In genomic region chr2:69043431-69044118, GRCm38 (mm10) we compare ENCODE assay signal across 8 mouse cellular contexts.
A peak's percentile ranks its signal among the peaks of the same experiment; 100 is the strongest.
DNase-seq lines count a peak whose midpoint lies in the region; ATAC-seq and TF ChIP-seq lines count a peak whose summit lies in the region.

No protein-coding gene starts in this region.

- WGBS in forebrain, embryonic 14.5 days: 78% methylated on average over 4 of the region's 4 CpGs
- 71% methylated on average over 4 of the region's 4 CpGs for WGBS in intestine, postnatal 0 days
- 58% methylated on average over 4 of the region's 4 CpGs for WGBS in liver, embryonic 14.5 days (ENCODE audit: insufficient replicate concordance)

- no peaks in the 10 kb centered on the region for H3K36me3 ChIP-seq in E14TG2a.4 (ENCODE audit: insufficient read depth, low read length)
- H3K36me3 ChIP-seq in forebrain, embryonic 14.5 days (ENCODE audit: control insufficient read depth, insufficient read depth, low read length): no peaks in the 10 kb centered on the region
- H3K36me3 ChIP-seq in intestine, postnatal 0 days (ENCODE audit: control insufficient read depth, insufficient read depth): no peaks in the 10 kb centered on the region
- H3K36me3 ChIP-seq in liver, embryonic 14.5 days (replicated peaks; ENCODE audit: control insufficient read depth, insufficient read depth, low read depth): no peaks in the 10 kb centered on the region

- H3K4me2 ChIP-seq in forebrain, embryonic 14.5 days (ENCODE audit: low read length): no peak overlapping the region
- H3K4me2 ChIP-seq in intestine, postnatal 0 days (replicated peaks; ENCODE audit: low read depth): no peak overlapping the region
- H3K4me2 ChIP-seq in liver, embryonic 14.5 days (ENCODE audit: low read depth): no peak overlapping the region

- peak; percentile 60 for ATAC-seq in forebrain, embryonic 14.5 days
- ATAC-seq in intestine, postnatal 0 days: peak; percentile 21; the same call in 1 of the 2 replicates
- ATAC-seq in liver, embryonic 14.5 days (ENCODE audit: insufficient read depth): no peak

- no peak for TF ChIP-seq EP300 in liver, embryonic 14.5 days (IDR thresholded peaks at IDR 0.05; ENCODE audit: low read depth)

- H3K9me3 ChIP-seq in E14TG2a.4 (ENCODE audit: low read length): peaks cover 10% of the 10 kb centered on the region
- no peaks in the 10 kb centered on the region for H3K9me3 ChIP-seq in forebrain, embryonic 14.5 days (replicated peaks; ENCODE audit: control insufficient read depth, low read length)
- no peaks in the 10 kb centered on the region for H3K9me3 ChIP-seq in intestine, postnatal 0 days (ENCODE audit: control insufficient read depth)
- no peaks in the 10 kb centered on the region for H3K9me3 ChIP-seq in liver, embryonic 14.5 days (ENCODE audit: control insufficient read depth, low read length)

- DNase-seq in 416B (ENCODE audit: low read depth): peak; percentile 91
- peak; percentile 17 for DNase-seq in c-Kit-positive CD71-positive TER-119-positive erythroid progenitor cells, embryonic 14.5 days (ENCODE audit: low spot score)
- peak; percentile 70 for DNase-seq in forebrain, embryonic 14.5 days (ENCODE audit: low spot score)
- peak in 2 of 3 experiments; percentile 13 to 22 for DNase-seq in liver, embryonic 14.5 days (ENCODE audit: low read depth in 3 of 3, low spot score in 3 of 3)
- DNase-seq in neural tube, embryonic 10.5 days (ENCODE audit: extremely low spot score, low spot score): peak; percentile 52
- DNase-seq in frontal cortex, postnatal 25 days (ENCODE audit: low spot score in 2 of 2): no peak

- TF ChIP-seq CTCF in E14TG2a.4 (conservative IDR thresholded peaks at IDR 0.05; ENCODE audit: low read length): peak; percentile 48
- peak; percentile 93 for TF ChIP-seq CTCF in intestine, postnatal 0 days (IDR thresholded peaks at IDR 0.05; ENCODE audit: low read depth)
- TF ChIP-seq CTCF in liver, embryonic 14.5 days (IDR thresholded peaks at IDR 0.05; ENCODE audit: low read depth): peak; percentile 74

- H3K27ac ChIP-seq in forebrain, embryonic 14.5 days (ENCODE audit: low read depth, low read length): no peak overlapping the region
- no peak overlapping the region for H3K27ac ChIP-seq in intestine, postnatal 0 days (ENCODE audit: low read depth, low read length)
- no peak overlapping the region for H3K27ac ChIP-seq in liver, embryonic 14.5 days

- H3K27me3 ChIP-seq in E14TG2a.4 (ENCODE audit: insufficient read depth, low read length): no peaks in the 10 kb centered on the region
- no peaks in the 10 kb centered on the region for H3K27me3 ChIP-seq in forebrain, embryonic 14.5 days (replicated peaks; ENCODE audit: control insufficient read depth, insufficient read depth, low read length)
- H3K27me3 ChIP-seq in intestine, postnatal 0 days (replicated peaks; ENCODE audit: control insufficient read depth, insufficient read depth, low read length): no peaks in the 10 kb centered on the region
- no peaks in the 10 kb centered on the region for H3K27me3 ChIP-seq in liver, embryonic 14.5 days (ENCODE audit: control insufficient read depth, insufficient read depth, low read length)

- no peak overlapping the region for H3K4me3 ChIP-seq in E14TG2a.4 (replicated peaks; ENCODE audit: low read length)
- no peak overlapping the region for H3K4me3 ChIP-seq in forebrain, embryonic 14.5 days (ENCODE audit: low read depth, low read length)
- no peak overlapping the region for H3K4me3 ChIP-seq in intestine, postnatal 0 days (ENCODE audit: low read depth, low read length)
- H3K4me3 ChIP-seq in liver, embryonic 14.5 days (ENCODE audit: insufficient read depth in 1 of 2, low read depth in 2 of 2, low read length in 2 of 2): no peak overlapping the region

- peaks cover 45% of the 10 kb centered on the region for H3K4me1 ChIP-seq in E14TG2a.4 (replicated peaks; ENCODE audit: low read depth, low read length)
- H3K4me1 ChIP-seq in forebrain, embryonic 14.5 days (ENCODE audit: control insufficient read depth, insufficient read depth, low read length): 0 out of 2 replicates have a peak, but pooled peaks cover 2% of the 10 kb centered on the region
- no peaks in the 10 kb centered on the region for H3K4me1 ChIP-seq in intestine, postnatal 0 days (replicated peaks; ENCODE audit: control insufficient read depth, insufficient read depth, low read length)
- H3K4me1 ChIP-seq in liver, embryonic 14.5 days (replicated peaks; ENCODE audit: control insufficient read depth in 2 of 2, insufficient read depth in 2 of 2, low read length in 1 of 2): no peaks in the 10 kb centered on the region

- H3K9ac ChIP-seq in forebrain, embryonic 14.5 days (ENCODE audit: low read length): no peak overlapping the region
- H3K9ac ChIP-seq in intestine, postnatal 0 days (ENCODE audit: low read depth, low read length): no peak overlapping the region
- no peak overlapping the region for H3K9ac ChIP-seq in liver, embryonic 14.5 days (replicated peaks)

Comparison
In these comparisons a context has a peak if more than half of its experiments do, and no peak if none do; other contexts are left out.
1. DNase-seq: peak in 416B (single experiment), c-Kit-positive CD71-positive TER-119-positive erythroid progenitor cells, embryonic 14.5 days (single experiment), forebrain, embryonic 14.5 days (single experiment), liver, embryonic 14.5 days (2 of 3) and neural tube, embryonic 10.5 days (single experiment); none in frontal cortex, postnatal 25 days (0 of 2).
2. Peak in every context shown above with its lines, with median percentiles within 50 percentile points of each other: CTCF ChIP-seq.